Mouse (Mus musculus): ENCODE results near the gene Pappa. TPM values are rescaled to one million over a fixed set of nuclear protein-coding genes. Genes with fewer than 3 reads are reported as not detected.

Pappa gene
- polyA plus RNA-seq, 1 experiment from 2014 or later, result 1.0 TPM

- no peaks in the 10 kb centered on the region for H3K36me3 ChIP-seq (ENCODE audit: control insufficient read depth, insufficient read depth, low read length)
- no peak overlapping the region for H3K4me3 ChIP-seq (ENCODE audit: low read depth, low read length)
- no peak for ATAC-seq (replicated peaks; ENCODE audit: low FRiP score, low TSS enrichment, low read depth)
- H3K9ac ChIP-seq (ENCODE audit: low read length), result no peak overlapping the region
- 77% methylated on average over 3 of the region's 3 CpGs for WGBS
- H3K4me1 ChIP-seq (replicated peaks; ENCODE audit: control insufficient read depth, insufficient read depth, low read length), result no peaks in the 10 kb centered on the region
- DNase-seq (ENCODE audit: low spot score), result no peak
- H3K27me3 ChIP-seq (replicated peaks; ENCODE audit: control insufficient read depth, insufficient read depth, low read length), result no peaks in the 10 kb centered on the region
- no peak overlapping the region for H3K27ac ChIP-seq (ENCODE audit: low read depth)
- H3K9me3 ChIP-seq (ENCODE audit: control insufficient read depth, low read length), result no peaks in the 10 kb centered on the region
- H3K4me2 ChIP-seq (ENCODE audit: low read length), result no peak overlapping the region
These were observed 178.7 kb downstream of the Pappa start for GRCm38 (mm10) chr4:65302666-65303065.

GRCm38 (mm10) chr4:65317877-65318525 is 194.0 kb downstream of the Pappa start:
- H3K9me3 ChIP-seq (ENCODE audit: control insufficient read depth, low read length), result no peaks in the 10 kb centered on the region
- H3K4me1 ChIP-seq (replicated peaks; ENCODE audit: control insufficient read depth, insufficient read depth, low read length), result no peaks in the 10 kb centered on the region
- no peak for DNase-seq (ENCODE audit: low spot score)
- no peak overlapping the region for H3K9ac ChIP-seq (ENCODE audit: low read length)
- no peaks in the 10 kb centered on the region for H3K27me3 ChIP-seq (replicated peaks; ENCODE audit: control insufficient read depth, insufficient read depth, low read length)
- no peak for ATAC-seq (replicated peaks; ENCODE audit: low FRiP score, low TSS enrichment, low read depth)
- H3K4me2 ChIP-seq (ENCODE audit: low read length), result no peak overlapping the region
- 60% methylated on average over 10 of the region's 10 CpGs for WGBS
- no peak overlapping the region for H3K4me3 ChIP-seq (ENCODE audit: low read depth, low read length)
- H3K36me3 ChIP-seq (ENCODE audit: control insufficient read depth, insufficient read depth, low read length), result no peaks in the 10 kb centered on the region
- no peak overlapping the region for H3K27ac ChIP-seq (ENCODE audit: low read depth)

- Histone ChIP-seq H3K4me2 (ENCODE audit: low read length) (no peak overlapping the region), H3K27ac (ENCODE audit: low read depth) (no peak overlapping the region), H3K9me3 (ENCODE audit: control insufficient read depth, low read length) (no peaks in the 10 kb centered on the region), H3K36me3 (ENCODE audit: control insufficient read depth, insufficient read depth, low read length) (no peaks in the 10 kb centered on the region), H3K4me1 (replicated peaks; ENCODE audit: control insufficient read depth, insufficient read depth, low read length) (no peaks in the 10 kb centered on the region), H3K4me3 (ENCODE audit: low read depth, low read length) (no peak overlapping the region), H3K9ac (ENCODE audit: low read length) (no peak overlapping the region), H3K27me3 (replicated peaks; ENCODE audit: control insufficient read depth, insufficient read depth, low read length) (no peaks in the 10 kb centered on the region)
- 79% methylated on average over 4 of the region's 4 CpGs for WGBS
- DNase-seq (ENCODE audit: low spot score), result no peak
- ATAC-seq (replicated peaks; ENCODE audit: low FRiP score, low TSS enrichment, low read depth), result no peak
These were observed 197.4 kb downstream of the Pappa start for GRCm38 (mm10) chr4:65321340-65321739.

GRCm38 (mm10) chr4:65321959-65322358 is 198.0 kb downstream of the Pappa start:
- no peak overlapping the region for H3K4me3 ChIP-seq (ENCODE audit: low read depth, low read length)
- no peaks in the 10 kb centered on the region for H3K36me3 ChIP-seq (ENCODE audit: control insufficient read depth, insufficient read depth, low read length)
- no peaks in the 10 kb centered on the region for H3K4me1 ChIP-seq (replicated peaks; ENCODE audit: control insufficient read depth, insufficient read depth, low read length)
- ATAC-seq (replicated peaks; ENCODE audit: low FRiP score, low TSS enrichment, low read depth), result no peak
- no peaks in the 10 kb centered on the region for H3K27me3 ChIP-seq (replicated peaks; ENCODE audit: control insufficient read depth, insufficient read depth, low read length)
- H3K27ac ChIP-seq (ENCODE audit: low read depth), result no peak overlapping the region
- H3K4me2 ChIP-seq (ENCODE audit: low read length), result no peak overlapping the region
- 70% methylated on average over 1 of the region's 1 CpGs for WGBS
- no peak overlapping the region for H3K9ac ChIP-seq (ENCODE audit: low read length)
- no peaks in the 10 kb centered on the region for H3K9me3 ChIP-seq (ENCODE audit: control insufficient read depth, low read length)
- no peak for DNase-seq (ENCODE audit: low spot score)

GRCm38 (mm10) chr4:65325816-65326215 is 201.8 kb downstream of the Pappa start:
- ATAC-seq (replicated peaks; ENCODE audit: low FRiP score, low TSS enrichment, low read depth) (no peak), DNase-seq (ENCODE audit: low spot score) (no peak)
- Histone ChIP-seq H3K36me3 (ENCODE audit: control insufficient read depth, insufficient read depth, low read length) (no peaks in the 10 kb centered on the region), H3K27ac (ENCODE audit: low read depth) (no peak overlapping the region), H3K4me3 (ENCODE audit: low read depth, low read length) (no peak overlapping the region), H3K4me2 (ENCODE audit: low read length) (no peak overlapping the region), H3K9ac (ENCODE audit: low read length) (no peak overlapping the region), H3K9me3 (ENCODE audit: control insufficient read depth, low read length) (no peaks in the 10 kb centered on the region), H3K4me1 (replicated peaks; ENCODE audit: control insufficient read depth, insufficient read depth, low read length) (no peaks in the 10 kb centered on the region), H3K27me3 (replicated peaks; ENCODE audit: control insufficient read depth, insufficient read depth, low read length) (no peaks in the 10 kb centered on the region)
- 90% methylated on average over 2 of the region's 2 CpGs for WGBS

- no peak overlapping the region for H3K4me3 ChIP-seq (ENCODE audit: low read depth, low read length)
- DNase-seq (ENCODE audit: low spot score) (no peak), ATAC-seq (replicated peaks; ENCODE audit: low FRiP score, low TSS enrichment, low read depth) (no peak)
- H3K9me3 ChIP-seq (ENCODE audit: control insufficient read depth, low read length), result no peaks in the 10 kb centered on the region
- no peak overlapping the region for H3K4me2 ChIP-seq (ENCODE audit: low read length)
- H3K9ac ChIP-seq (ENCODE audit: low read length), result no peak overlapping the region
- no peaks in the 10 kb centered on the region for H3K27me3 ChIP-seq (replicated peaks; ENCODE audit: control insufficient read depth, insufficient read depth, low read length)
- 51% methylated on average over 9 of the region's 9 CpGs for WGBS
- H3K27ac ChIP-seq (ENCODE audit: low read depth), result no peak overlapping the region
- no peaks in the 10 kb centered on the region for H3K4me1 ChIP-seq (replicated peaks; ENCODE audit: control insufficient read depth, insufficient read depth, low read length)
- no peaks in the 10 kb centered on the region for H3K36me3 ChIP-seq (ENCODE audit: control insufficient read depth, insufficient read depth, low read length)
These were observed 204.7 kb downstream of the Pappa start for GRCm38 (mm10) chr4:65328486-65329308.

- no peak overlapping the region for H3K9ac ChIP-seq (ENCODE audit: low read length)
- H3K4me3 ChIP-seq (ENCODE audit: low read depth, low read length), result no peak overlapping the region
- H3K27me3 ChIP-seq (replicated peaks; ENCODE audit: control insufficient read depth, insufficient read depth, low read length), result no peaks in the 10 kb centered on the region
- H3K4me1 ChIP-seq (replicated peaks; ENCODE audit: control insufficient read depth, insufficient read depth, low read length), result no peaks in the 10 kb centered on the region
- WGBS, result 39% methylated on average over 1 of the region's 1 CpGs
- ATAC-seq (replicated peaks; ENCODE audit: low FRiP score, low TSS enrichment, low read depth), result no peak
- DNase-seq (ENCODE audit: low spot score), result no peak
- H3K4me2 ChIP-seq (ENCODE audit: low read length), result no peak overlapping the region
- H3K36me3 ChIP-seq (ENCODE audit: control insufficient read depth, insufficient read depth, low read length), result no peaks in the 10 kb centered on the region
- H3K27ac ChIP-seq (ENCODE audit: low read depth), result no peak overlapping the region
- H3K9me3 ChIP-seq (ENCODE audit: control insufficient read depth, low read length), result no peaks in the 10 kb centered on the region
These were observed 209.7 kb downstream of the Pappa start for GRCm38 (mm10) chr4:65333718-65334117.

- no peaks in the 10 kb centered on the region for H3K9me3 ChIP-seq (ENCODE audit: control insufficient read depth, low read length)
- no peaks in the 10 kb centered on the region for H3K36me3 ChIP-seq (ENCODE audit: control insufficient read depth, insufficient read depth, low read length)
- no peak for ATAC-seq (replicated peaks; ENCODE audit: low FRiP score, low TSS enrichment, low read depth)
- 83% methylated on average over 3 of the region's 3 CpGs for WGBS
- no peak overlapping the region for H3K9ac ChIP-seq (ENCODE audit: low read length)
- no peak overlapping the region for H3K4me3 ChIP-seq (ENCODE audit: low read depth, low read length)
- H3K27me3 ChIP-seq (replicated peaks; ENCODE audit: control insufficient read depth, insufficient read depth, low read length), result no peaks in the 10 kb centered on the region
- no peak for DNase-seq (ENCODE audit: low spot score)
- no peak overlapping the region for H3K4me2 ChIP-seq (ENCODE audit: low read length)
- no peaks in the 10 kb centered on the region for H3K4me1 ChIP-seq (replicated peaks; ENCODE audit: control insufficient read depth, insufficient read depth, low read length)
- no peak overlapping the region for H3K27ac ChIP-seq (ENCODE audit: low read depth)
These were observed 217.8 kb downstream of the Pappa start for GRCm38 (mm10) chr4:65341766-65342165.

GRCm38 (mm10) chr4:65350521-65350920 is 226.5 kb downstream of the Pappa start:
- no peaks in the 10 kb centered on the region for H3K36me3 ChIP-seq (ENCODE audit: control insufficient read depth, insufficient read depth, low read length)
- no peaks in the 10 kb centered on the region for H3K27me3 ChIP-seq (replicated peaks; ENCODE audit: control insufficient read depth, insufficient read depth, low read length)
- no peak overlapping the region for H3K4me3 ChIP-seq (ENCODE audit: low read depth, low read length)
- no peaks in the 10 kb centered on the region for H3K9me3 ChIP-seq (ENCODE audit: control insufficient read depth, low read length)
- no peak overlapping the region for H3K27ac ChIP-seq (ENCODE audit: low read depth)
- no peak overlapping the region for H3K9ac ChIP-seq (ENCODE audit: low read length)
- no peak for DNase-seq (ENCODE audit: low spot score)
- H3K4me2 ChIP-seq (ENCODE audit: low read length), result no peak overlapping the region
- no peaks in the 10 kb centered on the region for H3K4me1 ChIP-seq (replicated peaks; ENCODE audit: control insufficient read depth, insufficient read depth, low read length)
- 63% methylated on average over 7 of the region's 7 CpGs for WGBS
- ATAC-seq (replicated peaks; ENCODE audit: low FRiP score, low TSS enrichment, low read depth), result no peak

All from intestine, embryonic 14.5 days (tissue).